Mouse (Mus musculus) cerebellum, adult 11 months (tissue): ENCODE measurements around the gene Ythdf2.

ENCODE experiments used
- DNase-seq: peaks from one replicate; pipeline ENCODE4 v3.0.0; 2022

Gene Ythdf2

GRCm38 (mm10) chr4:132207280-132207679, 4.8 kb downstream of the Ythdf2 start:
- no peak for DNase-seq

- DNase-seq = no peak
Measured at GRCm38 (mm10) chr4:132198771-132199170, 13.3 kb downstream of the Ythdf2 start.

- no peak for DNase-seq
Measured at GRCm38 (mm10) chr4:132198285-132198712, 13.8 kb downstream of the Ythdf2 start.

- no peak for DNase-seq
Measured at GRCm38 (mm10) chr4:132194975-132195374, 17.1 kb downstream of the Ythdf2 start.

GRCm38 (mm10) chr4:132194373-132194772, 17.7 kb downstream of the Ythdf2 start:
- DNase-seq = no peak

GRCm38 (mm10) chr4:132187826-132188401, 24.2 kb downstream of the Ythdf2 start:
- no peak for DNase-seq

GRCm38 (mm10) chr4:132183162-132183561, 28.9 kb downstream of the Ythdf2 start:
- no peak for DNase-seq

- DNase-seq = no peak
Measured at GRCm38 (mm10) chr4:132181721-132182658, 30.1 kb downstream of the Ythdf2 start.

GRCm38 (mm10) chr4:132180710-132181109, 31.4 kb downstream of the Ythdf2 start:
- DNase-seq = peak; percentile 31

GRCm38 (mm10) chr4:132178630-132179059, 33.5 kb downstream of the Ythdf2 start:
- DNase-seq = peak; percentile 39

- DNase-seq = no peak
Measured at GRCm38 (mm10) chr4:132176474-132176873, 35.6 kb downstream of the Ythdf2 start.

- no peak for DNase-seq
Measured at GRCm38 (mm10) chr4:132170891-132171290, 41.2 kb downstream of the Ythdf2 start.

GRCm38 (mm10) chr4:132169761-132170160, 42.3 kb downstream of the Ythdf2 start:
- DNase-seq = no peak

- DNase-seq = no peak
Measured at GRCm38 (mm10) chr4:132169271-132169670, 42.8 kb downstream of the Ythdf2 start.

- DNase-seq = no peak
Measured at GRCm38 (mm10) chr4:132167436-132167835, 44.7 kb downstream of the Ythdf2 start.

- no peak for DNase-seq
Measured at GRCm38 (mm10) chr4:132166350-132167290, 45.5 kb downstream of the Ythdf2 start.

GRCm38 (mm10) chr4:132165691-132166090, 46.4 kb downstream of the Ythdf2 start:
- DNase-seq = no peak

- DNase-seq = no peak
Measured at GRCm38 (mm10) chr4:132156941-132157622, 55.0 kb downstream of the Ythdf2 start.

- DNase-seq = no peak
Measured at GRCm38 (mm10) chr4:132154877-132155670, 57.0 kb downstream of the Ythdf2 start.

GRCm38 (mm10) chr4:132151673-132152072, 60.4 kb downstream of the Ythdf2 start:
- no peak for DNase-seq

- DNase-seq = no peak
Measured at GRCm38 (mm10) chr4:132146201-132146600, 65.9 kb downstream of the Ythdf2 start.
